Mouse (Mus musculus): ENCODE measurements around the gene Trim58.

GRCm38 (mm10) chr11:58615975-58616374 is 24.3 kb upstream of the Trim58 start, which contains the start of gene 2210407C18Rik:
- no peak for TF ChIP-seq CTCF (IDR thresholded peaks at IDR 0.05; ENCODE audit: extremely low read depth, insufficient read length, insufficient replicate concordance, low read depth, low read length)
- TF ChIP-seq POLR2A (IDR thresholded peaks at IDR 0.05; ENCODE audit: low read depth, low read length) = no peak
